11 mouse cellular contexts compared by ENCODE assay signal in genomic region chr11:58215049-58215430, GRCm38 (mm10). TPM values are rescaled to one million over a fixed set of nuclear protein-coding genes. Genes with fewer than 3 reads are reported as not detected.
DNase-seq lines count a peak whose midpoint lies in the region; ATAC-seq and TF ChIP-seq lines count a peak whose summit lies in the region.
"Not testable (repeated sequence)": the region's sequence is repeated elsewhere in the genome, so short reads cannot be mapped to it uniquely, and the experiment has no call there.
"Had no signal": no experiment of that assay in that cellular context is flagged by ENCODE, and none has a peak within 500 bp of the region (broad histone marks: within the 10 kb centered on the region; RNA-seq: fewer than 3 reads in every experiment).

No protein-coding gene starts in this region.

- not testable (repeated sequence) for H3K27ac ChIP-seq in embryonic facial prominence, embryonic 12.5 days; heart, embryonic 10.5 days; hindbrain, embryonic 15.5 days (replicated peaks); kidney, embryonic 16.5 days (ENCODE audit: low read length); lung, embryonic 16.5 days (ENCODE audit: low read length); olfactory bulb, adult 2 months (ENCODE audit: insufficient read depth, low read depth, low read length)
- peak overlapping the region; percentile 80; the same call in 1 of the 2 replicates for H3K27ac ChIP-seq in liver, embryonic 11.5 days (ENCODE audit: low read depth, low read length)

- H3K4me2 ChIP-seq in embryonic facial prominence, embryonic 12.5 days (replicated peaks): peak overlapping the region; percentile 46
- H3K4me2 ChIP-seq in hindbrain, embryonic 15.5 days: peak overlapping the region; percentile 44; the same call in 1 of the 2 replicates
- peak overlapping the region; percentile 63 for H3K4me2 ChIP-seq in kidney, embryonic 16.5 days (replicated peaks; ENCODE audit: low read depth, low read length)
- peak overlapping the region; percentile 76 for H3K4me2 ChIP-seq in liver, embryonic 11.5 days
- H3K4me2 ChIP-seq in lung, embryonic 16.5 days (ENCODE audit: low read depth, low read length): peak overlapping the region; percentile 58

- H3K4me1 ChIP-seq in embryonic facial prominence, embryonic 12.5 days: peaks cover 11% of the 10 kb centered on the region
- peaks cover 12% of the 10 kb centered on the region for H3K4me1 ChIP-seq in heart, embryonic 10.5 days
- not testable (repeated sequence) for H3K4me1 ChIP-seq in hindbrain, embryonic 15.5 days (replicated peaks); kidney, embryonic 16.5 days (ENCODE audit: insufficient read depth, low read length); lung, embryonic 16.5 days (replicated peaks; ENCODE audit: control insufficient read depth, insufficient read depth, low read length); olfactory bulb, adult 2 months (ENCODE audit: control insufficient read depth, insufficient read depth, low read length)
- peaks cover 31% of the 10 kb centered on the region for H3K4me1 ChIP-seq in liver, embryonic 11.5 days (replicated peaks; ENCODE audit: control insufficient read depth, insufficient read depth, low read length)

- 19% methylated on average over 3 of the region's 3 CpGs for WGBS in embryonic facial prominence, embryonic 12.5 days
- 11% methylated on average over 2 of the region's 3 CpGs for WGBS in heart, embryonic 10.5 days
- 52% methylated on average over 2 of the region's 3 CpGs for WGBS in hindbrain, embryonic 15.5 days
- WGBS in kidney, embryonic 16.5 days: 47% methylated on average over 1 of the region's 3 CpGs
- 13% methylated on average over 1 of the region's 3 CpGs for WGBS in liver, embryonic 11.5 days
- 10% methylated on average over 2 of the region's 3 CpGs for WGBS in lung, embryonic 16.5 days
- WGBS in olfactory bulb, adult 2 months: 38% methylated on average over 2 of the region's 3 CpGs

- not testable (repeated sequence) for H3K9me3 ChIP-seq in embryonic facial prominence, embryonic 12.5 days; heart, embryonic 10.5 days; hindbrain, embryonic 15.5 days; kidney, embryonic 16.5 days (ENCODE audit: low read length); liver, embryonic 11.5 days (ENCODE audit: control insufficient read depth, low read length); lung, embryonic 16.5 days (ENCODE audit: control insufficient read depth, low read length)

- not testable (repeated sequence) for H3K9ac ChIP-seq in embryonic facial prominence, embryonic 12.5 days; hindbrain, embryonic 15.5 days; kidney, embryonic 16.5 days (replicated peaks; ENCODE audit: low read length); liver, embryonic 11.5 days (ENCODE audit: low read depth, low read length)
- H3K9ac ChIP-seq in lung, embryonic 16.5 days (ENCODE audit: low read length): peak overlapping the region; percentile 40

- not testable (repeated sequence) for TF ChIP-seq CTCF in olfactory bulb, adult 2 months (IDR thresholded peaks at IDR 0.05; ENCODE audit: insufficient read depth, low read depth, low read length)

- H3K36me3 ChIP-seq in embryonic facial prominence, embryonic 12.5 days; heart, embryonic 10.5 days; hindbrain, embryonic 15.5 days; kidney, embryonic 16.5 days (ENCODE audit: insufficient read depth, low read length); liver, embryonic 11.5 days (ENCODE audit: control insufficient read depth, insufficient read depth, low read length); lung, embryonic 16.5 days (ENCODE audit: control insufficient read depth, insufficient read depth, low read length): not testable (repeated sequence)

- H3K4me3 ChIP-seq in embryonic facial prominence, embryonic 12.5 days; hindbrain, embryonic 15.5 days: not testable (repeated sequence)
- peak overlapping the region; percentile 63 for H3K4me3 ChIP-seq in heart, embryonic 10.5 days
- peak overlapping the region; percentile 54 for H3K4me3 ChIP-seq in kidney, embryonic 16.5 days (ENCODE audit: low read length)
- H3K4me3 ChIP-seq in liver, embryonic 11.5 days (ENCODE audit: low read depth, low read length): peak overlapping the region; percentile 37
- H3K4me3 ChIP-seq in lung, embryonic 16.5 days (ENCODE audit: low read length): peak overlapping the region; percentile 66
- peak overlapping the region; percentile 58 for H3K4me3 ChIP-seq in olfactory bulb, adult 2 months (ENCODE audit: insufficient read depth, low read depth, low read length)

- peak; percentile 61 for ATAC-seq in embryonic facial prominence, embryonic 12.5 days (ENCODE audit: insufficient number of reproducible peaks, insufficient read depth, low FRiP score, low TSS enrichment)
- not testable (repeated sequence) for ATAC-seq in hindbrain, embryonic 15.5 days (ENCODE audit: low FRiP score, low read depth); liver, embryonic 11.5 days (replicated peaks; ENCODE audit: low FRiP score)
- ATAC-seq in kidney, embryonic 16.5 days (ENCODE audit: low FRiP score, low TSS enrichment): peak; percentile 58; the same call in 1 of the 2 replicates
- peak; percentile 51 for ATAC-seq in lung, embryonic 16.5 days (ENCODE audit: low read depth)

- peak; percentile 64 for DNase-seq in heart, embryonic 10.5 days (ENCODE audit: low spot score)
- not testable (repeated sequence) for DNase-seq in liver, embryonic 11.5 days (ENCODE audit: low spot score)
- DNase-seq in thymus, postnatal 4 days: peak; percentile 38

- TF ChIP-seq POLR2A in olfactory bulb, adult 2 months (IDR thresholded peaks at IDR 0.05; ENCODE audit: insufficient read depth, low read depth, low read length): not testable (repeated sequence)

- not testable (repeated sequence) for H3K27me3 ChIP-seq in embryonic facial prominence, embryonic 12.5 days; heart, embryonic 10.5 days (ENCODE audit: insufficient read depth, poor library complexity, severe bottlenecking); hindbrain, embryonic 15.5 days; kidney, embryonic 16.5 days (ENCODE audit: insufficient read depth, low read length); liver, embryonic 11.5 days (replicated peaks; ENCODE audit: control insufficient read depth, insufficient read depth, low read length); lung, embryonic 16.5 days (ENCODE audit: control insufficient read depth, insufficient read depth, low read depth, low read length)

RNA-seq across cellular contexts. Expression of gene Irgm2, which starts 15.6 kb away (rescaled TPM):
- polyA plus RNA-seq in embryonic facial prominence, embryonic 12.5 days (2016; fragmentation: Nextera tagmentation; extraction: Ambion mirVana): 0.56 and 1.2 TPM in 2 replicates
- polyA plus RNA-seq in heart, embryonic 10.5 days (2016; fragmentation: Nextera tagmentation; extraction: Ambion mirVana): 0.90 and 1.1 TPM in 2 replicates
- polyA plus RNA-seq in hindbrain, embryonic 15.5 days (2015; fragmentation: Nextera tagmentation; extraction: Ambion mirVana): 1.3 and 1.8 TPM in 2 replicates
- 2.6 and 2.7 TPM in 2 replicates for polyA plus RNA-seq in kidney, embryonic 16.5 days (2015; fragmentation: Nextera tagmentation; extraction: Ambion mirVana)
- polyA plus RNA-seq in liver, embryonic 11.5 days (2014; fragmentation: Nextera tagmentation; extraction: Ambion mirVana): 2.3 and 2.5 TPM in 2 replicates
- polyA plus RNA-seq in lung, embryonic 16.5 days (2015; fragmentation: Nextera tagmentation; extraction: Ambion mirVana): 3.0 and 3.2 TPM in 2 replicates
- polyA plus RNA-seq in olfactory bulb, adult 2 months (2012; ENCODE audit: insufficient read depth, insufficient read length, low replicate concordance, missing spikeins): not detected in 2 replicates

RNA-seq across cellular contexts. Expression of gene Igtp, which starts 15.7 kb away (rescaled TPM):
- polyA plus RNA-seq in embryonic facial prominence, embryonic 12.5 days (2016; fragmentation: Nextera tagmentation; extraction: Ambion mirVana): 2.7 and 2.9 TPM in 2 replicates
- polyA plus RNA-seq in heart, embryonic 10.5 days (2016; fragmentation: Nextera tagmentation; extraction: Ambion mirVana): 3.1 and 3.4 TPM in 2 replicates
- polyA plus RNA-seq in hindbrain, embryonic 15.5 days (2015; fragmentation: Nextera tagmentation; extraction: Ambion mirVana): 2.2 and 3.3 TPM in 2 replicates
- 4.5 and 4.8 TPM in 2 replicates for polyA plus RNA-seq in kidney, embryonic 16.5 days (2015; fragmentation: Nextera tagmentation; extraction: Ambion mirVana)
- polyA plus RNA-seq in liver, embryonic 11.5 days (2014; fragmentation: Nextera tagmentation; extraction: Ambion mirVana): 5.0 and 5.5 TPM in 2 replicates
- polyA plus RNA-seq in lung, embryonic 16.5 days (2015; fragmentation: Nextera tagmentation; extraction: Ambion mirVana): 4.7 and 7.4 TPM in 2 replicates
- polyA plus RNA-seq in olfactory bulb, adult 2 months (2012; ENCODE audit: insufficient read depth, insufficient read length, low replicate concordance, missing spikeins): not detected in 2 replicates

RNA-seq across cellular contexts. Expression of gene Mrpl22, which starts 43.6 kb away (rescaled TPM):
- 125 and 126 TPM in 2 replicates for polyA plus RNA-seq in embryonic facial prominence, embryonic 12.5 days (2016; fragmentation: Nextera tagmentation; extraction: Ambion mirVana)
- 116 and 137 TPM in 2 replicates for polyA plus RNA-seq in heart, embryonic 10.5 days (2016; fragmentation: Nextera tagmentation; extraction: Ambion mirVana)
- 90.5 and 93.9 TPM in 2 replicates for polyA plus RNA-seq in hindbrain, embryonic 15.5 days (2015; fragmentation: Nextera tagmentation; extraction: Ambion mirVana)
- 132 and 138 TPM in 2 replicates for polyA plus RNA-seq in kidney, embryonic 16.5 days (2015; fragmentation: Nextera tagmentation; extraction: Ambion mirVana)
- 178 and 190 TPM in 2 replicates for polyA plus RNA-seq in liver, embryonic 11.5 days (2014; fragmentation: Nextera tagmentation; extraction: Ambion mirVana)
- polyA plus RNA-seq in lung, embryonic 16.5 days (2015; fragmentation: Nextera tagmentation; extraction: Ambion mirVana): 108 and 109 TPM in 2 replicates
- polyA plus RNA-seq in olfactory bulb, adult 2 months (2012; ENCODE audit: insufficient read depth, insufficient read length, low replicate concordance, missing spikeins): not detected in 2 replicates

RNA-seq across cellular contexts. Expression of gene Gemin5, which starts 46.7 kb away (rescaled TPM):
- 25.6 and 29.8 TPM in 2 replicates for polyA plus RNA-seq in embryonic facial prominence, embryonic 12.5 days (2016; fragmentation: Nextera tagmentation; extraction: Ambion mirVana)
- polyA plus RNA-seq in heart, embryonic 10.5 days (2016; fragmentation: Nextera tagmentation; extraction: Ambion mirVana): 20.9 and 26.2 TPM in 2 replicates
- 13.2 and 17.0 TPM in 2 replicates for polyA plus RNA-seq in hindbrain, embryonic 15.5 days (2015; fragmentation: Nextera tagmentation; extraction: Ambion mirVana)
- polyA plus RNA-seq in kidney, embryonic 16.5 days (2015; fragmentation: Nextera tagmentation; extraction: Ambion mirVana): 22.5 and 24.0 TPM in 2 replicates
- polyA plus RNA-seq in liver, embryonic 11.5 days (2014; fragmentation: Nextera tagmentation; extraction: Ambion mirVana): 36.6 and 41.1 TPM in 2 replicates
- 14.7 and 15.1 TPM in 2 replicates for polyA plus RNA-seq in lung, embryonic 16.5 days (2015; fragmentation: Nextera tagmentation; extraction: Ambion mirVana)
- polyA plus RNA-seq in olfactory bulb, adult 2 months (2012; ENCODE audit: insufficient read depth, insufficient read length, low replicate concordance, missing spikeins): not detected in 2 replicates

RNA-seq across cellular contexts. Expression of gene 4930438A08Rik, which starts 59.6 kb away (rescaled TPM):
- 0.08 TPM in 1 of 2 replicates, not detected in the other for polyA plus RNA-seq in embryonic facial prominence, embryonic 12.5 days (2016; fragmentation: Nextera tagmentation; extraction: Ambion mirVana)
- polyA plus RNA-seq in heart, embryonic 10.5 days (2016; fragmentation: Nextera tagmentation; extraction: Ambion mirVana): not detected in 2 replicates
- not detected in 2 replicates for polyA plus RNA-seq in hindbrain, embryonic 15.5 days (2015; fragmentation: Nextera tagmentation; extraction: Ambion mirVana)
- not detected in 2 replicates for polyA plus RNA-seq in kidney, embryonic 16.5 days (2015; fragmentation: Nextera tagmentation; extraction: Ambion mirVana)
- 0.30 and 0.44 TPM in 2 replicates for polyA plus RNA-seq in liver, embryonic 11.5 days (2014; fragmentation: Nextera tagmentation; extraction: Ambion mirVana)
- 0.10 TPM in 1 of 2 replicates, not detected in the other for polyA plus RNA-seq in lung, embryonic 16.5 days (2015; fragmentation: Nextera tagmentation; extraction: Ambion mirVana)
- not detected in 2 replicates for polyA plus RNA-seq in olfactory bulb, adult 2 months (2012; ENCODE audit: insufficient read depth, insufficient read length, low replicate concordance, missing spikeins)
- polyA plus RNA-seq: brain, embryonic 14.5 days; cerebellum, adult 2 months; midbrain, embryonic 10.5 days had no signal

Comparison
In these comparisons a context has a peak if more than half of its experiments do, and no peak if none do; other contexts are left out.
1. RNA of gene Mrpl22, which starts 43.6 kb away (polyA plus RNA-seq): 178 to 190 TPM in liver, embryonic 11.5 days, 132 to 138 TPM in kidney, embryonic 16.5 days, 116 to 137 TPM in heart, embryonic 10.5 days, 125 to 126 TPM in embryonic facial prominence, embryonic 12.5 days, 108 to 109 TPM in lung, embryonic 16.5 days and 90.5 to 93.9 TPM in hindbrain, embryonic 15.5 days; not detected in olfactory bulb, adult 2 months; every median in the first group is over 10 times any median in the second.
2. Peak in every context shown above with its lines, with median percentiles within 50 percentile points of each other: H3K4me2 ChIP-seq.